Mouse (Mus musculus) layer of hippocampus, postnatal 36 days (tissue): ENCODE data around the gene Mat2b. TPM values are rescaled to one million over a fixed set of nuclear protein-coding genes. Genes with fewer than 3 reads are reported as not detected.

ENCODE experiments used
- DNase-seq, 2 experiments: peaks; one replicate each; pipeline ENCODE4 v3.0.0; 2022
- total RNA-seq, 2 experiments: library from RNA; stranded (reverse); gene quantifications; 2 replicates each; pipeline ENCODE4 v1.2.3; 2021

The Mat2b gene
- total RNA-seq, 2 experiments from 2014 or later = 120 to 130 TPM

- DNase-seq = no peak
These were observed 45.1 kb downstream of the Mat2b start for GRCm38 (mm10) chr11:40649726-40650445.

- DNase-seq = peak; percentile 8 to 12
These were observed 47.8 kb downstream of the Mat2b start for GRCm38 (mm10) chr11:40647246-40647645.

Other genes with a start within 250 kb of the Mat2b start
- under 1 TPM; 0.30 to 0.61 TPM for gene Hmmr, start 38.2 kb upstream of the Mat2b start, total RNA-seq
- 10 to 100 TPM; 20.4 to 22.1 TPM for gene Nudcd2, start 38.5 kb upstream of the Mat2b start, total RNA-seq
- 10 to 100 TPM; 66.6 to 70.5 TPM for gene Ccng1, start 60.1 kb upstream of the Mat2b start, total RNA-seq